Mouse (Mus musculus) small intestine, adult 10 weeks (tissue): ENCODE data around the gene Crot. TPM values are rescaled to one million over a fixed set of nuclear protein-coding genes. Genes with fewer than 3 reads are reported as not detected.

Experiments used
- polyA plus RNA-seq: library from polyadenylated mRNA; stranded (reverse); fragments of 350-450 nt; fragmentation: Illumina TruSeq; extraction: RNeasy Lipid Tissue Mini Kit (QIAGEN cat#74804); gene quantifications from one replicate; pipeline ENCODE4 v1.2.3, GENCODE M21; 2014; ENCODE audit warnings: low replicate concordance

Gene Crot
- polyA plus RNA-seq, result 573 TPM

GRCm38 (mm10) chr5:8996686-8997512 lies at the start of gene Crot:
TSS of gene Crot (minus strand) at chr5:8997324.

Other genes with a start within 250 kb of the Crot start
- 2.0 TPM for gene Abcb1b, start 199.2 kb downstream of the Crot start, polyA plus RNA-seq
- gene Abcb4, start 103.6 kb downstream of the Crot start, polyA plus RNA-seq, result not detected
- 306 TPM for gene Tmem243, start 103.3 kb upstream of the Crot start, polyA plus RNA-seq
- gene Dmtf1, start 164.5 kb upstream of the Crot start, polyA plus RNA-seq, result 62.9 TPM